Mouse (Mus musculus): Measurements from ENCODE around the gene Ccna2.
"Not testable (repeated sequence)": the region's sequence is repeated elsewhere in the genome, so short reads cannot be mapped to it uniquely, and the experiment has no call there.

Ccna2 gene

DNA sequence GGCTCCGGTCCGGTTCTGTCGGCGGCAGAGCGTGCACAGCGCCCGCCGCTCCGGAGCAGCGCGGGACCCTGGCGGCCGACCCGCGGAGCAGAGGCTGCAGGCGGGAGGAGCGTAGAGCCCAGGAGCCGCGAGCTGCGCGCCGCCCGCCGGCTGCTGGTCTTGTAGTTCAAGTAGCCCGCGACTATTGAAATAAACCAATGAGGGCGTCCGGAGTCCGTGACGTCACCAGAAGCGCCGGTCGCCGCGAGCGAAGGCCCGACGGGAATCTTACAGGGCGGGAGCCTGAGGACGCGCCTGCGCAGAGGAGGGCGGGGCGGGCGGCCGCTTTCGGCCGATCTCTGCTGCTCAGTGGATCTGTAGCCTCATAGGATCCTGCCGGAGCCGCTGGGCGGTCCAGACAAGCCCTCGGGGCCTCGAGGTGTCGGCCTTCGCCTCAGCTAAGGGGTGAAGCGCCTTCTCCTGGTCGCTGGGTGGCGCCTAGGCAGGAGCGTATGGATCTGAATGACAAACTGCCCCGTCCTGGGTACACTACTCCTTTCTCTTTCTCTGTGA lies at the start of gene Ccna2:
Gene Ccna2 (minus strand): TSS at position 324 of the 552 bp plus-strand sequence.
- CTCF ChIA-PET: interaction anchor here (0.6 to 1.3 kb wide), 3 partner anchors 10 to 96 kb away, joined by 3 to 5 read pairs (median 4); partner anchors contain the start of genes 1810062G17Rik and Anxa5

DNA sequence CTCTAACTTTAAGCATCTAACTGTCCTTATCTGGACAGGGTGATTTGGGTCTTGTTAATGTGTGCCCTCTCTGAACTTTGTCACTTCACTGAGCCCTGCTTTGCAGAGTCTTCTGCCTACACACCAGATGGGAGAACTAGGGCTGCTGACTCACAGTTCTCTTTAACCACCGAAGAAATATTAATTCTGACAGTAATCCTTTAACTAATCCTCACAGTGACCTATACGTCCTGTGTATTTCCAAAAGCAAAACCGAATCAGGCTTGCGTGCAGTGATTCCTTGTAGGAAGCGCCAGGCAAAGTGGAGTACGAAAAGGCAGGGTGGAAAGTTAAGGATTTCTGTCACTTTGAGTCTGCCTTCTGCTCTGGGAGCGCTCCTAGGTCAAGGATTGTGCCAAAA lies 46.2 kb upstream of the Ccna2 start:
- CTCF ChIA-PET: no interaction called here

- CTCF ChIA-PET: no interaction called here
These were observed 41.9 kb upstream of the Ccna2 start for GRCm38 (mm10) chr3:36613908-36614255.

DNA sequence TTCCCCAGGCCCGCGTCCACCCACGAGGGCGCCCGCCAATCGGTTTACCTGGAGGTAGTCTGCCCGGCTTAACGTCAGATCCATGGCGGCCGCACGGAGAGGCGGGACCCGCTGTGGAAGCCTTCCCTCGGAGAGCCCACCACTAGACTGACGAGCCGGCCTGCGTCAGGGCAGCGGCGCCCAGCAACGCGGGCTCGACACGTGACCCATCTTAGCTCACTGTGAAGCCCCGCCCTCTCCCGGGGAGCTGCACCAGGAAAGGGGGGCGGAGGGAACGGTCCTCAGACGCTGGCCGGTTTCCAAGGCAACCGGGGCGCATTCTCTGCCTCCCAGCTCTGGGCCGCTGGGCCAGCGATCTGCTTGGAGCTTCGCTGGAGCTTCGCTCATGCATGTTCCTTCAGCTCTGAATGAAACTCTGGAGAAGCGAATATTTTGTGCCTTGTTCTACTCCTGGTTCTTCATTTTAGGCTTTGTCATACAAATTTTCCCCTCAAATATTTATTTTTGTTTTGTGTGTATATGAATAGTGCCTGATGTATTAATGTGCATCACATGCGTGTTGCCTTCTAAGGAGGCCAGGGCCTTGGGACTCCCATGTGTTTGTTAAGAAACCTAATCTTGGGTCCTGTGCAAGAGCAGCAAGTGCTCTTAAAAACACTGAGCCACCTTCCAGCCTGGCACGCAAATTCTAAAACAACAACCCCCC lies 41.4 kb upstream of the Ccna2 start, which contains the start of gene Bbs7:
Gene Bbs7 (minus strand): TSS at position 276 of the 706 bp plus-strand sequence.
- CTCF ChIA-PET: no interaction called here

GRCm38 (mm10) chr3:36612687-36613086 lies 40.7 kb upstream of the Ccna2 start:
- CTCF ChIA-PET: interaction anchor here (0.7 kb wide), 1 partner anchor 41 kb away, joined by 5 read pairs; no protein-coding TSS in a partner anchor

GRCm38 (mm10) chr3:36605894-36606783 lies 34.2 kb upstream of the Ccna2 start:
- CTCF ChIA-PET: no interaction called here

DNA sequence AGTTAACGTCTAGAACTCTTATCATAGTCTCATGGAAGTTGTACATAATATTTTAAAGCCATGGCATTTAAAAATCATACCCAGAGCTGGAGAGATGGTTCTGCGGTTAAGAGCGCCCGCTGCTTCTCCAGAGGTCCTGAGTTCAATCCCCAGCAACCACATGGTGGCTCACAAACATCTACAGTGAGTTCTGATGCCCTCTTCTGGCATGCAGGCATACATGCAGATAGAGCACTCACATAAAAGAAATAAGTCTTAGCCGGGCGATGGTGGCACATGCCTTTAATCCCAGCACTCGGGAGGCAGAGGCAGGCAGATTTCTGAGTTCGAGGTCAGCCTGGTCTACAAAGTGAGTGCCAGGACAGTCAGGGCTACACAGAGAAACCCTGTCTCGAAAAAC lies 27.8 kb upstream of the Ccna2 start:
- CTCF ChIA-PET: not testable (repeated sequence)

DNA sequence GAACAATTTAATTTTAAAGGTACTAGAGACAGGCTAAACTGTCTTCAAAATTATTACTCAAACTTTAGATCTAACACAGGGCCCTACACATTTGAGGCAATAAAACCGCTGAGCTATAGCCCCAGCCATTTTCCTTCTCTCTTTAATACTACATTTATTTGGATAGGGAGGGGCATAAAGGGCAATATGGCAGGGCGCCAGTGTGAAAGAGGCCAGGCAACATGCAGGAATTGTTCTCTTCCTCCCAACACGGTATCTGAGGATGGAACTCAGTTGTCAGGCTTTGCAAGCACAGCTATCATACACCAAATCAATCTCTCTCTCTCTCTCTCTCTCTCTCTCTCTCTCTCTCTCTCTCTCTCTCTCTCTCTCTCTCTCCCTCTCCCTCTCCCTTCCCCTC lies 26.9 kb upstream of the Ccna2 start:
- CTCF ChIA-PET: interaction anchor here (0.6 kb wide), 1 partner anchor 233 kb away, joined by 4 read pairs; no protein-coding TSS in a partner anchor

GRCm38 (mm10) chr3:36571361-36571826 lies 556 bp downstream of the Ccna2 start:
- CTCF ChIA-PET: interaction anchor here (0.6 to 1.3 kb wide), 2 partner anchors 41 to 96 kb away, joined by 4 to 5 read pairs; partner anchors contain the start of genes 1810062G17Rik and Anxa5

GRCm38 (mm10) chr3:36569836-36570235 lies 2.1 kb downstream of the Ccna2 start:
- CTCF ChIA-PET: no interaction called here

GRCm38 (mm10) chr3:36563666-36564065 lies 8.3 kb downstream of the Ccna2 start:
- CTCF ChIA-PET: no interaction called here

DNA sequence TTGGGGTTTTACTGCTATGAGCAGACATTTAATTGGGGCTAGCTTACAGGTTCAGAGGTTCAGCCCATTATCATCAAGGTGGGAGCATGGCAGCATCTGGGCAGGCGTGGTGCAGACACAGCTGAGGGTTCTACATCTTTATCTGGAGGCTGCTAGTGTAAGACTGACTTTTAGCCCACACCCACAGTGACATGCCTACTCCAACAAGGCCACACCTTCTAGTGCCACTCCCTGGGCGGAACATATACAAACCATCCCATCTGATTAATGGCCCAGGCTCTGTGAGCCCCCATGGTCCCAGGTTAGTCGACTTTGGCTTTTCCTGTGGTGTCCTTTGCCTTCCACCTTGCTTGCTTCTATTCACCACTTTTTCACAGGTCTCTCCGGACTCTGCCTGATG lies 12.3 kb downstream of the Ccna2 start:
- CTCF ChIA-PET: no interaction called here

- CTCF ChIA-PET: no interaction called here
These were observed 14.3 kb downstream of the Ccna2 start for GRCm38 (mm10) chr3:36557601-36558000.

- CTCF ChIA-PET: interaction anchor here (0.7 kb wide), 1 partner anchor 50 kb away, joined by 3 read pairs; no protein-coding TSS in a partner anchor
These were observed 19.4 kb downstream of the Ccna2 start, which contains the start of gene Exosc9 for GRCm38 (mm10) chr3:36552406-36553047. Exosc9 (plus strand) TSS chr3:36552606.

DNA sequence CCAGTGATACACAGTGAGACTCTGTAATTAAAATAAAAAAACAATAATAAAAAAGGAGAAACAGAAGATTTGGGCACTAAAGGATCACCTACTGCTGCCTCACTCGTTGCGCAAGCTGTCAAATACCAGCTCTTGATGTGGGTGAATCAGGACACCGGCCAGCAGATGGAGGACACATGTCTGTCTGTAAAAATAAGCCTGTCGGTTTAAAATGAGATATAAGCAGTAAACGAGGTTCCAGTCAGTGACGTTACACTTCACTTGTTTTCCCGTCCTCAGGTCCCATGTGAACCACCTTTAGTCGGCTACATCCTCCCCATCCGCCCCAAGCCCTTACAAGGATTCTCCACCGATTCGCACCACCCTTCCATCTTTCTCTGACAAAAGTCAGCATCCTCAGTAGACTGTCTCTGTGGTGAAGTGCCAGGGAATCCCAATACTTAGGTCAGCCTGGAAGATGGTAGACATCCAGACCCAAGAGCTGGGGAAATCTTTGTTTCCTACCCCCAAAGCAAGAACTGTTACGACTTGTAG lies 20.0 kb downstream of the Ccna2 start:
- CTCF ChIA-PET: no interaction called here

DNA sequence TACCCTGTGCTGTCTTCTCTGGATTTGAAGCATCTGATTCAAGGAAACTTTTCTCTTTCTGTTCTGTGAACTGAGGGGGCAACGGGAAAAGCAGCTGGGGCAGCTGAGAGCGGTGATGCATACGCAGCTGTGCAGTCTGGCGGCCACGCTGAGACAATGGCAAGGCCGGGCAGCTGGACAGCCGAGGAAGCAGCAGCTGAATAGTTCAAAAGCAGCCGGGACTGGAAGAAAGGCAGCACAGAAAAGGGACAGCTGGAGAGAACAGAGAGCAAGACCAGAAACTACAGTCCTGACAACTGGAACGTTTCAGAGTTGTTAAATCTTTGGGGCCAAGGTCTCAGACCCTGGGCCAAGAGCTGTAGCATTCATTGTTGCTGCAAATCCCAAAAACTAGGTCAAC lies 20.6 kb downstream of the Ccna2 start:
- CTCF ChIA-PET: no interaction called here

- CTCF ChIA-PET: no interaction called here
These were observed 27.0 kb downstream of the Ccna2 start for GRCm38 (mm10) chr3:36544961-36545360.

- CTCF ChIA-PET: no interaction called here
These were observed 30.6 kb downstream of the Ccna2 start for GRCm38 (mm10) chr3:36541399-36541798.

- CTCF ChIA-PET: no interaction called here
These were observed 31.2 kb downstream of the Ccna2 start for GRCm38 (mm10) chr3:36540756-36541155.

GRCm38 (mm10) chr3:36537701-36538470 lies 34.1 kb downstream of the Ccna2 start:
- CTCF ChIA-PET: no interaction called here

GRCm38 (mm10) chr3:36536041-36536440 lies 35.9 kb downstream of the Ccna2 start:
- CTCF ChIA-PET: no interaction called here

All from spleen, embryonic (tissue).